Mouse (Mus musculus): ENCODE data around the gene Pdzd2.
A peak's percentile ranks its signal among the peaks of the same experiment; 100 is the strongest.

The Pdzd2 gene

DNA sequence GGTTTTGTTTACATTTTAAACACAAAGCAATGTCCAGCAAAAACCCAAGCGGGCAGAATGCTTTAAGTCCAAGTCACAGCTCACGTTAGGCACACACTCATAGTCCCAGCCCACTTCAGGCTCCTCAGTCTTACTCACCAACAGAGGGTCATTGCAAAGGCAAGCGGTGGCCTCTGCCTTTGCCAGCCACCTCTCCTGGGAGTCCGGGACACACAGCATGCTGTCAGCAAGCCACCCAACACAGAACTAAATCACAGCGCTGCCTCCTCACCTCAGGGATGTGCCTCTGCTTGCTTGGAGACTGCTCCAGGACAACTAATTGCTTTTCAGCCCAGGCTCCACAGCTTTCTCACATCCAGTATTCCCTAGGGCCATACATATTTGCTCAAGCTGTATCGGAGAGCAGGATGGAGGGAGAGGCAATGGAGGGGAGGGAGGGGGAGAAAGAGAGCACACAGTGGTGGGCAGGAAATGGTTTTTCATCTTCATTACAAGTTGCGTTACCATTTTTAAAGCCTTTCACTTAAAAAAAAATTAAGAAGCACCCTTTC lies 117.6 kb downstream of the Pdzd2 start:
- peak; percentile 94 for DNase-seq

- peak; percentile 62 for DNase-seq
Measured at GRCm38 (mm10) chr15:12619273-12619672, 120.5 kb downstream of the Pdzd2 start.

DNA sequence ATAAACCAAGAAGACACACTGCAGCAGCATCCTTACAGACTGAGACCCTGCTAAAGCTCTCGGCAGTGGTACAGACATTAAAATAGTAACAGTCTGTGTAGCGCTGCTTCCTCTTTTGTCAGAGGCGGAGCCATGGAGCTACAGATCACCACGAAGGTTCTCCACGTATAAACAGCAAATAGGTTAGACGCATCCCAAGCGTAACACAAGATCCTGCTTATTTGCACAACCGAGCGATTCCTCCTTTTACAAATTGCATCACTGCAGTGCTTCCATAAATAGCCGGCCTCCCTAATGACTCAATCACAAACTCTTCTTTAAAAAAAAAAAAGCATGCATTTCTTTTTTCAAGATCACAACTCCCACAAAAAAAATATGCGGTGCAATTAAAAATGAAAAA lies 122.1 kb downstream of the Pdzd2 start:
- no peak for DNase-seq

- DNase-seq, result peak; percentile 92
Measured at GRCm38 (mm10) chr15:12617220-12617619, 122.5 kb downstream of the Pdzd2 start.

DNA sequence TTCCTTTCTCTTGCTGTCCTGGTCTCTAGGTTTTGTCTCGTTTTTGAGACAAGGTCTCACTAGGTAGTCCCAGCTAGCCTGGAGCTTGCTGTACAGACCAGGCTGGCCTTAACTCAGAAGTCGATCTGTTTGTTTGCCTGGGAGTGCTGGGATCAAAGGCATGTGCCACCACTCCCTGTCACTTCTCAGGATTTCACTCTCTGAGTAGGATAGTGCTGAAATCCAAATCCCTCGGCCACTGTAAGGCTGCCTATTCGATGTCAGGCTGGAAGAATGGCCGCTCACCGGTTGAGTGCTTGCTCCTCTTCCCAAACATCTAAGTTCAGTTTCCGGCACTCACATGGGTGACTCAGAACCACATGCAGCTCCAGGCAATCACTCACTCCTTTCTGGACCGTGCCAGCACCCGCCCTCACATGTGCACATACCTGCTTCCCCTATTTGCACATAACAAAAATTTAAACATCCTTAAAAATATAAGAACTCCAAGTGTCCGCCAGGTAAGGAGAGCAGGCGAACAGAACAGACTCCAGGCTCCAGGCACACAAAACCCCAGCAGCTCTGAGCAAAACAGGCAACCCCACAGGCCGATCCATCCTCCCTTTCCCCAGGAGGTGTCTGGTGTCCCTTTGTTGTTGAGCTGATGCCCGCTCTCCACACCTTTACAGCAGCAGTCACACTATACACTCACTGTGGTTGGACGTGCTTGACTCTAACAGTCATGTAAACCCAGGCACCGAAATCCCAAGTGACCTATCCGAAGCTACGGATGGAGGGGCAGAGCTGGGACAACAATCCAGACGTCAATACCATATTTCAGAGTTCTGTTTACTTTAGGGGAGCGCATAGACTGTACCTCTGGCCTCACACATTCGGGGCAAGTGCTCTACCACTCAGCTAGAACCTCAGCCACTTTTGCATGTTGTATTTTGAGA lies 124.5 kb downstream of the Pdzd2 start:
- DNase-seq, result peak; percentile 89

DNA sequence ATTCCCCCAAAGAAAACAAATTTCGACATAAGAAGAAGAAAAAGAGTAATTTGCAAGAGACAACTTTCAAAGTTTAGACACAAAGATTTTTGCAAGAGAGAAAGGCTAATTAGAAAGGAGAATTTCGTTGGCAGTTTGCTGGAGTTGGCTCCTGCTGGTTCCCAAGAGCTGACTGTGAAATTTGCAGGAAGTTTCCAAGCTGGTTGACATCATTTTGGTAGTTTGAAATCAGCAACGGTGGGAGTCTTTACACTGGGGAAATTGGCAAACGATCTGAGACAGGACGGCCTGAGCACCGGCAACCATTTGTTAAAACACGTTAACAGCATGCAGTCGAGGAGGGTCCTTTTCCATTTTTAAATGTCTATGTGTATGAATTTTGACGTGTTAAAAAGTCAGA lies 125.7 kb downstream of the Pdzd2 start:
- DNase-seq, result no peak

DNA sequence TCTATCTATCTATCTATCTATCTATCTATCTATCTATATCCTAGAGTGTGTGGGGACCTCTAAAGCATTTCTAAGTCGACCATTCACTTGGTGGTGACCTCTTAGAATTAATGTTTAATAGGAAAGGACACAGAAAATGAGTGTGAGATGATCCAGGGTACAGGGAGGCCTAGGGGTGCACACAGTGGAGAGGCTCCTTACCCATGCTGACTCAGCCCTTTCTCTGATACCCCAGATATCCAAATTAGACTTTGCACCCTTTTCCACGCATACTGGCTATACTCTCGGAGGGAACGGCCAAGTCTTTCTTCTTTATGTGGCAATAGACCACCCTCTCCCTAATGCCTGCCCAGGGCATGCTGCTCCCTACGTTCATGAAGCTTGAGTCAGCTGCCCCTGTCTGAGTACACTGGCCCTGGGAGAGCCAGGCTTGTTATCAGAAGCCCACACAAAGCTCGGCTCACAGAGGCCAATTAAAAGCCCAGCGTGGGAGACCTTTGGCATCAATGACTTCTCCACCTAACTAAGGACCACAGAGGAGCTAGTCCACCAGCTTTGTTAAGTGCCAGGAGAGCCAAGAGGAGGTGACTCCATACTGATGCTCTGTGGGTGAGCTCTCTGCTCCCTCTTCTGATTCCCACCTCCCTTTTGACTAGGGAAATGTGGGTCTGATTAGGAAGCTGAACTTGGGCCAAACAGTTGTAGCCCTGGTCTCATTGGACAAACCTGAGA lies 126.6 kb downstream of the Pdzd2 start:
- DNase-seq, result no peak

DNA sequence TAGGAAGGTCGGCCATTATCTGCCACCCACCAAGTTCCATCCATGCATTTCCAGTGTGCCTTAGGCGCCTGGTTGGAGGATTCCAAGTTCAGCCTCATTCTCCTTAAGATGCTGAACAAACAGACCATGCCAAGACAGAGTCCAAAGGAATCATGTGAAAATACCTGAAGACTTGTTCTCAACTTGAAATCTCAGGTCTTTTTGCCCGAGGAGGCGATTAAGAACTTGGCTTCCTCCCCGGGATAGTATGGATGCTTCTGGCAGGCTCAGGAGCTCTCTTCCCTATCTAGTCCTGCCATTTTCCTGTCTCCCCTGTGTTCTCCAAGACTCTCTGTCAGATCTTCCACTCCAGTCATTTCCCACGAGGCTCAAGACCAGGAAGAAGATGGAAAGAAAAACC lies 131.6 kb downstream of the Pdzd2 start:
- DNase-seq, result no peak

GRCm38 (mm10) chr15:12606306-12606705 lies 133.4 kb downstream of the Pdzd2 start:
- no peak for DNase-seq

- peak; percentile 94 for DNase-seq
Measured at GRCm38 (mm10) chr15:12605239-12605993, 134.3 kb downstream of the Pdzd2 start.

- DNase-seq, result no peak
Measured at GRCm38 (mm10) chr15:12603674-12604073, 136.1 kb downstream of the Pdzd2 start.

DNA sequence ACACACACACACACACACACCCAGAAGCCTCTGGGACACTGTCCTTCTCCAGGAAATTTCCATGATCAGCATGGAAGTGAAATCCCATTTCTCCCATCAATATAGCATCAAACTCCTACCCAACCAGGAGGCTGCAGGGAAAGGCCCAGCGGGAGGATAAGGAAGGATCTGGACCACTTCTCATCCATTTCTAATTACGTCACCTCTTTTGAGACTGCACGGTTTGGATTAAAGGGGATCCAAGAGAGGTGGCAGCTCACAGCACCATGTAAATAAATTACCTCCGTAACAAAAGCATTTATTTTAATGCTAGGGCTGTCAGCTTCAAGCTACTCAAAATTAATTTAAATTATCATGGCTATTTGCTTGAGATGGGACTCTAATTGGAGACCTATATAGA lies 146.6 kb downstream of the Pdzd2 start:
- DNase-seq, result no peak

DNA sequence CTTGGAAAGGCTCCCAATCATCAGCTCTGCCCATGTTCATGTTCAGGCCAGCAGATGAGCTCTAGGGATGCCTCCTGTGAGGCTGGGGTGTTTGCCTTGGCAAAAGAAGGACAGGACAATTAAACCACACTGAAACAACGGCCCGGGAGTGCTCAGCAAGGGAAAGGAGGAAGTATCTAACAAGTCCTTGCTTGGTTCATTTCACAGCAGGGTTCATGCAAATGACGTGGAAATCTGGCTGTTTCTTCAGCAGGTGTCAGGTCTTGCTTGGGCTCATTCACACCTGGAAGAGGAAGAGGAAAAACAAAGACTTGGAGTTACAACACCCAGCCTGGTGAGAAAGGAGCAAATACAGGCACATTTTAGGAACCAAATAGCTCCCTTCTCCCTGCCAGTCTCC lies 147.1 kb downstream of the Pdzd2 start:
- DNase-seq, result no peak

DNA sequence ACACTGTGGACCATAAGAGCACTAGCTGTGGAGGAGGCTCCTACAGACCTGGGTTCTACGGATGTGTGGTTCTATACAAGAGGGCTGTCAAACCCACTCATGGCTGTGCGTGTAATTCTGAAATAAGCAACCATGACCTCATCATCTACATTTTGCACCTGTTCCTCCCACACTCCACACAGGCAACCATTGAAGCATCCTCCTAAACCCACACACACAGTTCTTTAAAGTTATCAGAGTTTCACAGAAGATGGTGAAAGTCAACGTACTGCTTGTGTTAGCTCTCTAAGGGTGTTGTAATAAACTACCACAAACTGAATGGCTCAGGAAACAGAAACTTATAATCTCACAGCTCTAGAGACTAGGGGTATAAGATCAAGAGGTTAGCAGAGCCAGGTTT lies 151.1 kb downstream of the Pdzd2 start:
- no peak for DNase-seq

GRCm38 (mm10) chr15:12586852-12587424 lies 152.8 kb downstream of the Pdzd2 start:
- no peak for DNase-seq

DNA sequence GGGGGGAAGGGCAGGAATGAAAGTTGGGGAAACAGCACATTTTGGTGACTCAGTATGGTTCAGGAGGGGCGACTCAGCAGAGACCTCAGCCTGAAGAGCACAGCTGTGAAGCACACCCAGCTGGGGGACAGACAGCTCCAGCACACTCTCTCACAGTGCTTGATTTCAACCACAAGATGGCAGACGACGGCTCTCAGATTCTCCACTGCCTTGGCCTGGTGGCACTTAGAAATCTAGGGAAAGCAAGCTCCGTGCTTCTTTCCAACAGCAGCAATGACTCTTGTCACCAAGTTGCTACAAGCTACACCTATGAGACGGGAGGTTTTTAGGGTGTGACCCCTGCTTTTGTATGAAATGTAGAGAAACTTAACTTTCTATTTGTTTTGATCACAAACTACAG lies 153.6 kb downstream of the Pdzd2 start:
- peak; percentile 96 for DNase-seq

- no peak for DNase-seq
Measured at GRCm38 (mm10) chr15:12583051-12583450, 156.7 kb downstream of the Pdzd2 start.

DNA sequence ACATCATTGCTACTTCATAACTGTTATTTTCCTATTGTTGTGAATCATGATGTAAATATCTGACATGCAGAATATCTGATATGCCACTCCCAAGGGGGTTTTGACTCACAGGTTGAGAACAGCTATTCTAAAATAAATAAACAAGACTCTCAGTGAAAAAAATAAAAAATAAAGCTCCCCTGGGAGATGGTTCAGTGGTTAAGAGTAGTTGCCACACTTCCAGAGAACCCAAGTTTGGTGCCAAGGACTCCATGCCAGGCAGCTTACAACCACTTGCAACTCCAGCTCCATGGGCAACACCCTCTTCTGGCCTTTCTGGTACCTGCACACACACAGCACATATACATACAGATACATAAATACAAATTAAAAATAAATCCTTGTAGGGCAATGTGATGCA lies 157.3 kb downstream of the Pdzd2 start:
- DNase-seq, result no peak

GRCm38 (mm10) chr15:12579196-12579595 lies 160.5 kb downstream of the Pdzd2 start:
- no peak for DNase-seq

GRCm38 (mm10) chr15:12578276-12578675 lies 161.4 kb downstream of the Pdzd2 start:
- no peak for DNase-seq

GRCm38 (mm10) chr15:12577715-12578114 lies 162.0 kb downstream of the Pdzd2 start:
- no peak for DNase-seq

- DNase-seq, result peak; percentile 95
Measured at GRCm38 (mm10) chr15:12577054-12577696, 162.5 kb downstream of the Pdzd2 start.

All from heart, adult 11 months (tissue).